Mouse (Mus musculus) G1E (cell line): Measurements from ENCODE around the gene Abcc5. TPM values are rescaled to one million over a fixed set of nuclear protein-coding genes. Genes with fewer than 3 reads are reported as not detected.
A peak's percentile ranks its signal among the peaks of the same experiment; 100 is the strongest.

Experiments
- ATAC-seq: 2 replicates; pipeline ENCODE4 v1.8.0; 2016; ENCODE audit warnings: mild to moderate bottlenecking; ENCODE audit not compliant: insufficient number of reproducible peaks, poor library complexity, low FRiP score, severe bottlenecking; ENCODE audit errors: extremely low read depth
- DNase-seq: peaks from one replicate; pipeline ENCODE4 v3.0.0; 2012; ENCODE audit warnings: low spot score
- H3K27me3 ChIP-seq: 2 replicates; pipeline ENCODE4 v1.6.1; 2012; ENCODE audit warnings: mild to moderate bottlenecking, low read length, inconsistent platforms; ENCODE audit not compliant: insufficient read depth
- H3K36me3 ChIP-seq: replicated peaks from 2 replicates; pipeline ENCODE3; 2012; ENCODE audit warnings: mild to moderate bottlenecking, inconsistent platforms
- H3K4me1 ChIP-seq: 2 replicates; pipeline ENCODE4 v1.6.1; 2012; ENCODE audit warnings: low read depth, low read length, inconsistent platforms, mixed read lengths; ENCODE audit not compliant: insufficient read depth
- H3K4me3 ChIP-seq: 2 replicates; pipeline ENCODE4 v1.5.1; 2012; ENCODE audit warnings: low read depth, mild to moderate bottlenecking, inconsistent platforms, low read length, moderate library complexity, mixed read lengths
- H3K9me3 ChIP-seq: replicated peaks from 2 replicates; pipeline ENCODE4 v1.6.1; 2012; ENCODE audit warnings: inconsistent platforms
- CTCF ChIP-seq: IDR thresholded peaks from 2 replicates; pipeline ENCODE4 v1.5.1; 2012; ENCODE audit warnings: low read depth, low read length, inconsistent platforms, mixed read lengths
- GATA1 ChIP-seq: IDR thresholded peaks from 2 replicates; pipeline ENCODE4 v1.6.1; 2012; ENCODE audit warnings: borderline replicate concordance, low read length, inconsistent platforms, mixed read lengths
- GATA2 ChIP-seq: IDR thresholded peaks from 2 replicates; pipeline ENCODE4 v1.6.1; 2012; ENCODE audit warnings: low read depth, low read length, inconsistent platforms, borderline replicate concordance
- POLR2AphosphoS5 ChIP-seq: IDR thresholded peaks from 2 replicates; pipeline ENCODE4 v1.6.1; 2012; ENCODE audit warnings: low read depth, low read length, inconsistent platforms; ENCODE audit not compliant: insufficient replicate concordance
- TAL1 ChIP-seq: conservative IDR thresholded peaks from 2 replicates; pipeline ENCODE4 v1.6.1; 2012; ENCODE audit warnings: low read depth, low read length, inconsistent platforms, mixed read lengths
- polyA plus RNA-seq: library from polyadenylated mRNA; stranded (reverse); fragments of >175 nt; gene quantifications from 2 replicates; pipeline ENCODE4 v1.2.3, GENCODE M21; 2012
- total RNA-seq, 2 experiments: library from RNA; stranded (forward) in 1 of 2; stranded (reverse) in 1 of 2; fragments of 200-1000 nt in 1 of 2; fragments of >200 nt in 1 of 2; fragmentation: Nextera tagmentation in 1 of 2; gene quantifications; 2 replicates each; pipeline ENCODE4 v1.2.3; 2014 to 2017

The Abcc5 gene
- total RNA-seq (2014; fragmentation: Nextera tagmentation): 59.5 and 76.4 TPM in 2 replicates
- total RNA-seq (2017): 20.7 and 24.6 TPM in 2 replicates
- 3.2 and 3.6 TPM in 2 replicates for polyA plus RNA-seq

DNA sequence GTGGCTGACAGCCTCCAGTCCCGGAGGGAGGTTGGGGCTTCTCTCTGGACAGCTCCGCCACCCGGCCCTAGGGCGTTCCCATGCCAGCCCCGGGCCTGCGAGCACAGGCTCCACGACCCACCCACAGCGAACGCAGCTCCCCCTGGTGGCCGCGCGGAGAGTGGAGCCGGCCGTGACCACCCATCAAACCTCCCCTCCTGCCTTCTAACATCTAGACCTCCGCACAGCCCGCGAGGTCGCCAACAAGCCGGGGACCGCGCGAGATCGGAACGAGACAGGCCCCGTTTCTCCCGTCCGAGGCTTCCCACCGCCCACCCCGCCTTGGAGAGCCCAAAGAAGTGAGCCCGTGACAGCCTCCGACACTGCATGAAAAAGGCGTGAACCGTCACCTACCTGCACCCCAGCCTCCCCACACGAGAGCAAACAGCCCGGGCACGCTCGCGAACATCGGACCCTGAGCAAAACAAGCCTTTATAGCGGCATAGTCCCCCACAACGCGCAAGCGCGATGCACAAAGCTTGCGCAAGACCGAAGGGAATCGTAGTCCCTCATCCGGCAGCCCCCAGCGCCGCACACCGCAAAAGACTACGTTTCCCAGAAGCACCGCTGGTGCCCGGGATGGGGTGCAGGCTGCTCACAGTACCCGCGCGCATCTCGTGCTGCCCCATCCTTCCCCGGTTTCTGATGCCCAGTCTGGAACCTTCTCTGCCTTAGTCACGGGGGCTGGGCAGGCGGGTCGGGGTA lies at the start of gene Abcc5:
TSS of gene Abcc5 (minus strand) at position 540 of the 744 bp plus-strand sequence.
- H3K9me3 ChIP-seq: no peaks in the 10 kb centered on the region
- ATAC-seq (peak; percentile 94), DNase-seq (peak; percentile 85)
- no peak for TF ChIP-seq GATA2
- peak; percentile 55 for TF ChIP-seq CTCF
- H3K27me3 ChIP-seq: 0 out of 2 replicates have a peak, but pooled peaks cover 4% of the 10 kb centered on the region
- peak within 1 kb of the TSS; percentile 88 for H3K4me3 ChIP-seq
- peaks cover 12% of the 10 kb centered on the region for H3K36me3 ChIP-seq
- H3K4me1 ChIP-seq: peaks cover 26% of the 10 kb centered on the region

DNA sequence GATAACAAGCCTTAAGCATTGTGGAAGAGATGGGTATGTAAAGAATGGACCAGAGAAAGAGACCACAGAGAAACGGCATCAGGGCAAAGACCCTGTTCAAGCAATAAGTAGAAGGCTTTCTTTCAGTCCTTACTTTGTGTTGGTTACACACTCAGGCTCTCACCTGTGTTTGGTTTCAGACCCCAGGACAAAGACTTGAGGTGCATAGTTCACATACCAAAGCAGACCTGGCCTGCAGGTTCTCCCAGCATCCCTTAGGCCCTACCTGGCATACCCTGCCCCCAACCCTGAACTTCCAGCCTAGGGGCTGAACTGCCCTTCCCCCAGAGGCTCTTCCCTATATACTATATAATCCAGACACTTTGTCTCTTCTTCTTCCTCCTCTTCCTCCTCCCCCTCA lies 49.1 kb upstream of the Abcc5 start:
- H3K4me1 ChIP-seq: no peaks in the 10 kb centered on the region
- no peaks in the 10 kb centered on the region for H3K36me3 ChIP-seq
- DNase-seq (no peak), ATAC-seq (no peak)
- peaks cover 4% of the 10 kb centered on the region; the same call in 1 of the 2 replicates for H3K27me3 ChIP-seq
- TF ChIP-seq GATA2 (no peak), POLR2AphosphoS5 (no peak), GATA1 (no peak), TAL1 (no peak), CTCF (no peak)
- H3K4me3 ChIP-seq: no peak overlapping the region
- H3K9me3 ChIP-seq: no peaks in the 10 kb centered on the region

DNA sequence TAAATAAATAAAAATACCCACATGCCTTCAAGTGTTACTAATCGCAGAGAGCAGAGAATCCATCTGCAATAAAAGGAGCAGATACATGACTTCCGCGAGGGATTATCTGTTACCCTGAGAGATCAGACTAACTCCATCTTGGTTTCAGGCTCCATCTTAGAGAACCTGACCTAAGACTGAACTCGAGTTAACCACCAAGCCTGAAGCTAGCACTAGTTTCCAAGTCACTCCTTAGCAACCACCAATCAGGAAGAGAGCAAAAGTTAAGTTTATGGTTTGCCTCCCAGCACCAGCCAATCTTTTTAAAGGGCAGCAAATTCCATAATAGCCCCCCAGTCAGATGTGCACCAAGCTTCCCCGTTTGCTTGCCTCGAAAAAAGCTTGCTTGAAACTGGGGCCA lies 48.6 kb upstream of the Abcc5 start:
- Histone ChIP-seq H3K27me3 (peaks cover 4% of the 10 kb centered on the region; the same call in 1 of the 2 replicates), H3K4me1 (no peaks in the 10 kb centered on the region), H3K36me3 (no peaks in the 10 kb centered on the region), H3K9me3 (no peaks in the 10 kb centered on the region), H3K4me3 (no peak overlapping the region)
- DNase-seq (no peak), ATAC-seq (no peak)
- TF ChIP-seq GATA1 (no peak), TAL1 (no peak), GATA2 (no peak)

GRCm38 (mm10) chr16:20474211-20474610 lies 48.0 kb upstream of the Abcc5 start:
- no peak for DNase-seq
- Histone ChIP-seq H3K9me3 (no peaks in the 10 kb centered on the region), H3K36me3 (no peaks in the 10 kb centered on the region), H3K4me1 (no peaks in the 10 kb centered on the region), H3K27me3 (peaks cover 4% of the 10 kb centered on the region; the same call in 1 of the 2 replicates), H3K4me3 (no peak overlapping the region)
- TF ChIP-seq GATA1: no peak
- no peak for TF ChIP-seq TAL1
- no peak for TF ChIP-seq CTCF
- TF ChIP-seq POLR2AphosphoS5: no peak
- TF ChIP-seq GATA2: no peak
- no peak for ATAC-seq

- Histone ChIP-seq H3K4me1 (no peaks in the 10 kb centered on the region), H3K9me3 (no peaks in the 10 kb centered on the region), H3K27me3 (peaks cover 4% of the 10 kb centered on the region; the same call in 1 of the 2 replicates), H3K36me3 (no peaks in the 10 kb centered on the region), H3K4me3 (no peak overlapping the region)
- TF ChIP-seq TAL1: no peak
- TF ChIP-seq GATA1: no peak
- TF ChIP-seq POLR2AphosphoS5: no peak
- TF ChIP-seq GATA2: no peak
- TF ChIP-seq CTCF: no peak
- DNase-seq (no peak), ATAC-seq (no peak)
These were observed 47.6 kb upstream of the Abcc5 start for GRCm38 (mm10) chr16:20473748-20474147.

GRCm38 (mm10) chr16:20471686-20472085 lies 45.5 kb upstream of the Abcc5 start:
- Histone ChIP-seq H3K4me3 (no peak overlapping the region), H3K9me3 (no peaks in the 10 kb centered on the region), H3K4me1 (no peaks in the 10 kb centered on the region), H3K27me3 (peaks cover 6% of the 10 kb centered on the region; the same call in 1 of the 2 replicates), H3K36me3 (no peaks in the 10 kb centered on the region)
- no peak for DNase-seq
- no peak for ATAC-seq
- TF ChIP-seq CTCF (no peak), GATA1 (no peak), GATA2 (no peak), POLR2AphosphoS5 (no peak), TAL1 (no peak)

- H3K9me3 ChIP-seq: no peaks in the 10 kb centered on the region
- H3K4me1 ChIP-seq: no peaks in the 10 kb centered on the region
- no peak overlapping the region for H3K4me3 ChIP-seq
- H3K36me3 ChIP-seq: no peaks in the 10 kb centered on the region
- TF ChIP-seq CTCF (no peak), GATA2 (no peak), TAL1 (no peak), GATA1 (no peak), POLR2AphosphoS5 (no peak)
- ATAC-seq (no peak), DNase-seq (no peak)
- peaks cover 6% of the 10 kb centered on the region; the same call in 1 of the 2 replicates for H3K27me3 ChIP-seq
These were observed 44.8 kb upstream of the Abcc5 start for GRCm38 (mm10) chr16:20470981-20471380.
